Mouse (Mus musculus): Measurements from ENCODE around the gene Tgfbr3.

Tgfbr3 gene

DNA sequence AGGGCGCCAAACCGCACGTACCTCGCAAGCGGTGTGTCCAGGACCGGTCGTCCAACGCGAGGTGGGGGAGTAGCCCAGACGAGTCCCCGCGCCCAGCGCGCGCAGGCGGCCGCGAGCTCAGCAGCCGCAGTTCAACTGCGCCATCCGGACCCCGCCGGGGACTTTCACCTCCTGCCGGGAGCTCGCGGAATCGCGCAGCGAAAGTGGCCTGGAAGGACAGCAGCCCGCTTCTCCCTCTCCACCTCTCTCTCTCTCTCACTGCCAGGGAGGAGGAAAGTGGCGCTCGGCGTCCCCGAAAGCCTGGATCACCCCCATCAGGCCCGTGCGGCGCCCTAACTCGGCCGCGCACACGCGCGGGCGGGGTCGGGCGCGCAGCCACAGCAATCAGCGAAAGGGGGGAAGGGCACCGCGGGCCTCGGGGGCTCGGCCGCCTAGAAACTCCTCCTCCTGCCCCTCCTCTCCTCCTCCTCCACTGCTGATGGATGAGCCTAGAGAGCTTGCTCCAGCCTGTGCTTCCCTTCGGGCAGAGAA lies at the start of gene Tgfbr3:
Gene Tgfbr3, minus strand, starts transcription at position 396 of the 531 bp plus-strand sequence.
- in situ Hi-C loops (cut with MboI): loop anchor here (25.0 kb wide), 1 partner anchor 277 kb away; no protein-coding TSS in a partner anchor

DNA sequence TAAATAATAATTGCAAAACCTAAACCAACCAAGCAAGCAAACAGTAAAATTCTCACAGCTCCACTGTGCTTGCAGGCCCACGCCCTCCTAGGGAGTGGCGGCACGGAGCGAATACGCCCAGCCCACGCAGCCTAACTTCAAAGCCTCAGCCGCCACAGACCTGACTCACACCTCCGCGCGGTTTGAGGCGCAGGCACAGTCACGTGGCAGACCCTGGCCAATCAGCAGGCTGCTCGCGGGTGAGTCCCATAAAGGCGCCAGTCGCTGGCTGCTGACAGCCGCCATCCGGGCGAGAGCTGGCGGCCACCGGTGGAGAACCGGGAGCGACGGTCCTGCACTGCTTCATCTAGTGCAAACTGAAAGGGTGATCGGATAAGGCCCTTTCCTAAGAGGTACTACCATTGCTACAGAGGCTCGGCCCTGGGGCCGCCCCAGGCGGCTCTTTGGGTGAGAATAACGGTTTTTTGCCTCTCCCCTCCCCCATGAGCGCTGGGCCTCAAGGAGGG lies 41.5 kb upstream of the Tgfbr3 start, which contains the start of gene Brdt:
Gene Brdt, plus strand, starts transcription at position 244 of the 506 bp plus-strand sequence.
- in situ Hi-C loops (cut with MboI): no loop called here

GRCm38 (mm10) chr5:107320703-107321102 lies 31.3 kb upstream of the Tgfbr3 start:
- in situ Hi-C loops (cut with MboI): no loop called here

DNA sequence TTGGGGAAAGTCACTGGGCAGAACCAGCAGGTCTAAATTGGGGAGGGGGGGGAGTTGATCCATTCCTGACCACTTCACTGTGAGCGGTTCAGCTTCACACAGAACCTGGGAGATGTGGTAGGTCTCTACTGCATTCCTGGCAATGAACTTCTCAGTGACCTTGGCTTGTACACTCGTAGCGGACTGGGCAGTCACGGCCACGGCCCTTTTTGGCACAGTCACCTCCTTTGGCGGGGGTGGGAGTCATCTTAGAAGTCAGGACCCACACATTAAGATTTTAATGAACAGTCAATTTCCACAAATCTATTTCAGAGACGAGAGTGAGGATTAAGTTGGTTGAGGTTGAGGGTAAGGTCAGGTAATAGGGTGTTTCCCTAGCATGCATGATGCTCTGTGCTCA lies 27.7 kb upstream of the Tgfbr3 start:
- in situ Hi-C loops (cut with MboI): loop anchor here (10.0 kb wide), 1 partner anchor 462 kb away; no protein-coding TSS in a partner anchor

GRCm38 (mm10) chr5:107307432-107307831 lies 18.0 kb upstream of the Tgfbr3 start:
- in situ Hi-C loops (cut with MboI): no loop called here

- in situ Hi-C loops (cut with MboI): no loop called here
These were observed 14.8 kb upstream of the Tgfbr3 start for GRCm38 (mm10) chr5:107304117-107304825.

DNA sequence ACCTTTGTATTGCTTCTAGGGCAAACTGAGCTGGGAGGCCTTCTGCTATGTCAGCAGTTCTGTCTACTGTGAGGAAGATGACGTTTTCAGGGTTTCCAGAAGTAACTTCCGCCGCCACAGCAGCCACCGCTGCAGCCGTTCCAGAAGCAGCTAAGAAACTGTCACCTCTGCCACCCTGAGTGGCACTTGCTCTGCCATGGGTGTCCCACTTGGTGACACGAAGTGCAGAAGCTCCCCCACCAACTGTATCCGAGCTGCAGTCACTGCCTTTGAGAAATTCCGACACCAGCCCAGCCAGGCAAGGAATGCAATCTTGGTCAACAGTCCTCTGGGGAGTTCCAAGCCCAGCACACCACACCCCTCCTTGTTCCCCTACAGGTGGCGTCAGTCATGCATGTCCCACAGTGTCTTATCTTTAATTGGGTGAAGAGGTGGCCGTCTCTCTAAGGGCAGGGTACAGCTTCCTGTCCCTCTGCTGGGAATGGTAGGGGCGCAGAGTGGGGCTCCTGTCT lies 14.0 kb upstream of the Tgfbr3 start:
- in situ Hi-C loops (cut with MboI): no loop called here

DNA sequence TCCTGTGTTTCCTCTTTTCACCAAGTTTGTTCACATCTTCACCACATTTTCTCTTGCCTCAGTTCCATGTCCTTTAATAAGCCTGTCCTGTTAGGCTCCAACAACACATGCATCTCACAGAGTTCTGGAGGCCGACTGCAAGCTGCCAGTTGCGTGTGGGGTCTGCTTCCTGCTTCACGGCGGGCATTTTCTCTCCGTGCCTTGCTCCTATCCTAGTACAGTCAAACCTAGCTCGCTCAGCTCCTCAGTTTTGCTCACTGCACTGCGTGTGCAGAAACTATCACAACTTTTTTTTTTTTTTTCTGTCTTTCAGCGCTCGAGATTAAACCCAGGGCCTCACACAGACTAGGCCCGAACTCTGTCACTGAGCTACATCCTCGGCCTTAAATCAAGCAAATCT lies 9.4 kb upstream of the Tgfbr3 start:
- in situ Hi-C loops (cut with MboI): loop anchor here (25.0 kb wide), 1 partner anchor 287 kb away; no protein-coding TSS in a partner anchor

GRCm38 (mm10) chr5:107296512-107297322 lies 7.3 kb upstream of the Tgfbr3 start:
- in situ Hi-C loops (cut with MboI): loop anchor here (25.0 kb wide), 1 partner anchor 284 kb away; no protein-coding TSS in a partner anchor

- in situ Hi-C loops (cut with MboI): loop anchor here (25.0 kb wide), 1 partner anchor 284 kb away; no protein-coding TSS in a partner anchor
These were observed 6.5 kb upstream of the Tgfbr3 start for GRCm38 (mm10) chr5:107295817-107296511.

GRCm38 (mm10) chr5:107295061-107295816 lies 5.8 kb upstream of the Tgfbr3 start:
- in situ Hi-C loops (cut with MboI): loop anchor here (25.0 kb wide), 1 partner anchor 283 kb away; no protein-coding TSS in a partner anchor

DNA sequence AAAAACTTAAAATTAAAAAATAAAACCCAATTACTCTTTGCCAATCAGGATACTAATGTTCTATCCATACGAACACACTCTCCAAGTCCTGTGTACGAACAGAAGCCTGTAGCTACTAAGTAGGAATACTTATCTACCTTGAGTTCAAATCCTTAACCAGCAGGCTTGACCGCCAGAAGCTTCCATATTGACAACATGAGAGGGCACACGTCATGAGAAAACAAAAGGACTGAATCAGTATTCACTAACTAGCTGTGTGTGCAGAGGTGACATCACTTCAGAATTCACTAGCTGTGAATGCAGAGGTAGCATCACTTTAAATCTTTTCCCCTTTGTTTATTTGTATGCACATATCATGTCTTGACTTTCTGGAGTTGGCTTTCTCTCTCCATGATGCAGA lies 4.6 kb upstream of the Tgfbr3 start:
- in situ Hi-C loops (cut with MboI): loop anchor here (25.0 kb wide), 1 partner anchor 282 kb away; no protein-coding TSS in a partner anchor

DNA sequence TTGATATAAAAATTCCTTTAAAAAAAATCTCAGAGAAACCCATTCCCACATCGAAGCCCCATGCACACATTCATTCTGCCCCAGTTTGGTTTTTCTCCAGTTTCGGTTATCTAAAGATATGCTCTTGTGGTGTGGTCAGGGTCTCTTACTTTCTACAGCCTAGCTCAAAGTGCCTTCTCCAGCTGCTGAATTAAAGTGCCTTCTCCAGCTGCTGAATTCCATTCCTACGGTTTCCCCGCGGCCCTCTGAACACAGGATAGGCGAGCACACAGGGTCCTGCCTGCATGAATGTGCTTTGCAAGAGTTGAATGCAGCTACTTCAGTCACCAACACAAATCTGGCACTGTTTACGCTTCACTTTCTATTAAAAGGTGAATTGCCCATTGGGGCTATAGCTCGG lies 557 bp upstream of the Tgfbr3 start:
- in situ Hi-C loops (cut with MboI): loop anchor here (25.0 kb wide), 1 partner anchor 278 kb away; no protein-coding TSS in a partner anchor

- in situ Hi-C loops (cut with MboI): loop anchor here (25.0 kb wide), 1 partner anchor 276 kb away; no protein-coding TSS in a partner anchor
These were observed 799 bp downstream of the Tgfbr3 start for GRCm38 (mm10) chr5:107288427-107289233.

- in situ Hi-C loops (cut with MboI): loop anchor here (25.0 kb wide), 1 partner anchor 276 kb away; no protein-coding TSS in a partner anchor
These were observed 1.5 kb downstream of the Tgfbr3 start for GRCm38 (mm10) chr5:107287908-107288267.

GRCm38 (mm10) chr5:107287254-107287907 lies 2.0 kb downstream of the Tgfbr3 start:
- in situ Hi-C loops (cut with MboI): loop anchor here (25.0 kb wide), 1 partner anchor 275 kb away; no protein-coding TSS in a partner anchor

DNA sequence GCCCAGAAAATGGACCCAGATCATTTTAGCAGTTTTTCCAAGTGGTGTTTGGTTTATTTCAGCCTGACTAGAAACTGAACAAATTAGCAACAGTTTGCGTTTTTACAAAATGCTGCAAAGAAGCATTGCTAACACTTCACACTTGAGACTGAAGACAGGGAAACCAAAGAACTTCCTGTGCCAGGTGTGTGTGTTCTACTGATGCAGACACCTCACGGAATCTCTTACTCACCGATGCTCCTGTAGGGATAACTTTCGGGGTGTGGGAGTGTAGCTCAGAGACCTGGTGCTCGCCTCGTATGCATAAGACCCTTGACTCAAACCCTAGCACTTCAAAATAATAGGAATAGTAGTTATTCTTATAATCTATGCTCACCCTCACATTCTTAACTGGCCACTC lies 3.9 kb downstream of the Tgfbr3 start:
- in situ Hi-C loops (cut with MboI): loop anchor here (25.0 kb wide), 1 partner anchor 273 kb away; no protein-coding TSS in a partner anchor

- in situ Hi-C loops (cut with MboI): loop anchor here (25.0 kb wide), 1 partner anchor 272 kb away; no protein-coding TSS in a partner anchor
These were observed 5.4 kb downstream of the Tgfbr3 start for GRCm38 (mm10) chr5:107283935-107284524.

Measured in mature B cell (primary cell).